Mouse (Mus musculus): ENCODE measurements around the gene Tbc1d20. TPM values are rescaled to one million over a fixed set of nuclear protein-coding genes. Genes with fewer than 3 reads are reported as not detected.

Gene Tbc1d20
- polyA plus RNA-seq, 1 experiment from 2014 or later, result 22.6 TPM

DNA sequence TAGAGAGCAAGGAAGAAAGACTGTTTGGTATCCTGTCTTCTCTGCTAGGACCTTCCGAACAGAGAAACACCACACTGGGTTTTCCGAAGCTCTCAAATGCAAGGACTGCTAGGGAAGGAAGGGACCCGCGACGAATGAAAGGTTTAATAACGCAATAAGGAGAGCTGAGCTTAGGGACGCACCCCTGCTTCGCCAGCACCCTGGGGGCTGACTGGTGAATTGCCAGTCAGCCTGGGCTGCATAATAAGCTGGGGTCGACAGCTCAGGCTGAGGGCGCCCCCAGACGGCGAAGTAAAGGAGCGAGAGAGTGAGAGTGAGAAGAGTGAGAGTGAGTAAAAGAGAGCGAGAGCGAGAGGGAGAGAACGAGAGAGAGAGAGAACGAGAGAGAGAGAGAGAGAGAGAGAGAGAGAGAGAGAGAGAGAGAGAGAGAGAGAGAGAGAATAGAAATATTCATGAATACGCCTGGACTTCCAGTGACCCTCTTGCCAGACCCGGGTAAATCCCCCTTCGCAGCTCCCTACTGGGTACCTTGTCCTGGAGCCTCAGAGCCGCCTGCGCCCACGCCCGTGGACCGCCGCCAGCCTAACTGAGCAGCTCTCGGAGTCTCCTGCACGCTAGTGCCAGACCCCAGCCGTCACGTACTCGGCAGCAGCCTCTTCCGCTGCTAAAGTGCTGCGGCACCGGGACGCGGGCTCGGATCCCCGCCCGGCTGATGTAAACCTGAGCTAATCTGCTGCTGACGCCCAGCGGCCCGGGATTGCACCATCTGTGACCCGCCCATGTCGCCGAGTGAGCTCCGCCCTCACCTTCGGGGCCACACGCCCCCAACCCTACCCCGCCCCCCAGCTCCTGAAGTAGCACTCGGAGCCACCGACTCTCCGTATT lies 49.9 kb downstream of the Tbc1d20 start, which contains the start of gene Trib3:
Gene Trib3 (minus strand): TSS at position 704 of the 885 bp plus-strand sequence.
- Histone ChIP-seq H3K9me3 (ENCODE audit: control insufficient read depth, low read length) (no peaks in the 10 kb centered on the region), H3K4me1 (replicated peaks; ENCODE audit: control insufficient read depth, insufficient read depth) (no peaks in the 10 kb centered on the region; the same call in 1 of the 2 replicates), H3K27ac (replicated peaks) (peak within 1 kb of the TSS; percentile 56; the same call in 1 of the 2 replicates), H3K9ac (ENCODE audit: low read length) (peak within 1 kb of the TSS; percentile 65), H3K36me3 (ENCODE audit: control insufficient read depth, insufficient read depth, low read length) (no peaks in the 10 kb centered on the region), H3K4me2 (replicated peaks; ENCODE audit: low read depth) (peak within 1 kb of the TSS; percentile 91), H3K27me3 (ENCODE audit: control insufficient read depth, insufficient read depth, low read length) (no peaks in the 10 kb centered on the region), H3K4me3 (ENCODE audit: low read depth, low read length) (peak within 1 kb of the TSS; percentile 57)
- peak; percentile 89 for ATAC-seq (ENCODE audit: low FRiP score, low TSS enrichment)
- peak; percentile 82 for TF ChIP-seq CTCF (IDR thresholded peaks at IDR 0.05; ENCODE audit: low read depth)
- TF ChIP-seq EP300 (optimal IDR thresholded peaks at IDR 0.05), result no peak
- DNase-seq (ENCODE audit: low spot score), result peak; percentile 89
- WGBS, result under 1% methylated on average over 51 of the region's 52 CpGs

DNA sequence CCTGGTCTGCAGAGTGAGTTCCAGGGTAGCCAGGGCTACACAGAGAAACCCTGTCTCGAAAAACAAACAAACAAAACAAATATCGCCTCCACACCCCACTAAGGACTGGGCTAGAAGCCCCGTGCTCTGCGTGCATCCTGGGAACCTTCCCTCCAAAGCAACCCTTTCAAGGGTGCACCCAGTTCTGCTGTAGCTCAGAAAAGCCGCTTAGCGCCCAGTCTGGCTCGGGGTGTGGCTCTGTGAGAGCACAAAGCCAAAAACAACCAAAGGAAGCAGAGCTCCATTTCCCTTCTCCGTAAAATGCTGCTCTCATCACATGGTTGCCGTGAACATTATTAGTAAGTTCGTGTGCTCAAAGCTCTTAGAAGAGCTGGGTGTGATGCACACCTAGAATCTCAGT lies 50.7 kb downstream of the Tbc1d20 start:
- no peaks in the 10 kb centered on the region for H3K36me3 ChIP-seq (ENCODE audit: control insufficient read depth, insufficient read depth, low read length)
- no peaks in the 10 kb centered on the region; the same call in 1 of the 2 replicates for H3K4me1 ChIP-seq (replicated peaks; ENCODE audit: control insufficient read depth, insufficient read depth)
- H3K9ac ChIP-seq (ENCODE audit: low read length), result peak overlapping the region; percentile 65
- TF ChIP-seq EP300 (optimal IDR thresholded peaks at IDR 0.05), result no peak
- no peak for TF ChIP-seq CTCF (IDR thresholded peaks at IDR 0.05; ENCODE audit: low read depth)
- peak overlapping the region; percentile 91 for H3K4me2 ChIP-seq (replicated peaks; ENCODE audit: low read depth)
- H3K4me3 ChIP-seq (ENCODE audit: low read depth, low read length), result peak overlapping the region; percentile 57
- no peaks in the 10 kb centered on the region for H3K9me3 ChIP-seq (ENCODE audit: control insufficient read depth, low read length)
- peak; percentile 44 for ATAC-seq (ENCODE audit: low FRiP score, low TSS enrichment)
- DNase-seq (ENCODE audit: low spot score), result peak; percentile 38
- H3K27me3 ChIP-seq (ENCODE audit: control insufficient read depth, insufficient read depth, low read length), result no peaks in the 10 kb centered on the region
- peak overlapping the region; percentile 56; the same call in 1 of the 2 replicates for H3K27ac ChIP-seq (replicated peaks)
- 12% methylated on average over 10 of the region's 10 CpGs for WGBS

DNA sequence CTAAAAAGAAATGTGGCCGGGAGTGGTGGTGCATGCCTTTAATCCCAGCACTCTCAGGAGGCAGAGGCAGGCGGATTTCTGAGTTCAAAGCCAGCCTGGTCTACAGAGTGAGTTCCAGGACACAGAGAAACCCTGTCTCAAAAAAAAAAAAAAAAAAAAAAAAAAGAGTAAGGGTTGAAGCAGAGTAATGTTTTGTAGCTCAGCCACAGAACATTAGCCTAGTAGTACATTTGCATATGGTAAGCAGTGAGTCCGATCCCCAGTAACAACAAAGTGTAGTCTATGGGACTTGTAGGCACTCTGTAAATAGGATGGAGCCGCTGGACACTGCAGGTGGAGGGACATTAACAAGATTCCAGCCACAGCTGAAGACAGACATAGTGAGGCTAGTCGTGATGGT lies 51.3 kb downstream of the Tbc1d20 start:
- H3K27me3 ChIP-seq (ENCODE audit: control insufficient read depth, insufficient read depth, low read length), result no peaks in the 10 kb centered on the region
- no peaks in the 10 kb centered on the region for H3K36me3 ChIP-seq (ENCODE audit: control insufficient read depth, insufficient read depth, low read length)
- H3K4me1 ChIP-seq (replicated peaks; ENCODE audit: control insufficient read depth, insufficient read depth), result peaks cover 3% of the 10 kb centered on the region; the same call in 1 of the 2 replicates
- H3K4me3 ChIP-seq (ENCODE audit: low read depth, low read length), result no peak overlapping the region
- ATAC-seq (ENCODE audit: low FRiP score, low TSS enrichment) (no peak), DNase-seq (ENCODE audit: low spot score) (no peak)
- no peak for TF ChIP-seq CTCF (IDR thresholded peaks at IDR 0.05; ENCODE audit: low read depth)
- no peak for TF ChIP-seq EP300 (optimal IDR thresholded peaks at IDR 0.05)
- no peak overlapping the region for H3K27ac ChIP-seq (replicated peaks)
- no peaks in the 10 kb centered on the region for H3K9me3 ChIP-seq (ENCODE audit: control insufficient read depth, low read length)
- no peak overlapping the region for H3K9ac ChIP-seq (ENCODE audit: low read length)
- WGBS, result 75% methylated on average over 5 of the region's 5 CpGs
- no peak overlapping the region for H3K4me2 ChIP-seq (replicated peaks; ENCODE audit: low read depth)

DNA sequence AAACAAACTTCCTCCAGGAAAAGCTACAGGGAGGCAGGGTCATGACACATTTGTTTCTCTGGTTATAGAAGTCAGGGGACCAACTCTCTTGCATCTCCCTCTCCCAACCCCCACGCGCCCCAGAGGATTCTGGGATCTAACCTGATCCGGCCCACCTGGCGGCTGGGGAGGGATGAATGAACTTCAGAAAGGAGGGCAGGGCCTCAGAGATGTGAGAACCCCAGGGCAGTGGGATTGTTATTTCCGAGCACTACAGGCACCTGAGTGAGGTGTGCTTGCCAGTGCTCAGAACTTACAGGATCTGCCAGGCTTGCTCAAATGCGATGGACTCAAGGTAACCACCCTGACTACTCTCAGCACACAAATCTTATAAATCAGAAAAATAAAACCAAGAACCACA lies 51.8 kb downstream of the Tbc1d20 start:
- no peaks in the 10 kb centered on the region for H3K36me3 ChIP-seq (ENCODE audit: control insufficient read depth, insufficient read depth, low read length)
- H3K4me2 ChIP-seq (replicated peaks; ENCODE audit: low read depth), result no peak overlapping the region
- H3K9me3 ChIP-seq (ENCODE audit: control insufficient read depth, low read length), result no peaks in the 10 kb centered on the region
- H3K27ac ChIP-seq (replicated peaks), result no peak overlapping the region
- ATAC-seq (ENCODE audit: low FRiP score, low TSS enrichment) (no peak), DNase-seq (ENCODE audit: low spot score) (no peak)
- H3K9ac ChIP-seq (ENCODE audit: low read length), result no peak overlapping the region
- TF ChIP-seq CTCF (IDR thresholded peaks at IDR 0.05; ENCODE audit: low read depth) (no peak), EP300 (optimal IDR thresholded peaks at IDR 0.05) (no peak)
- WGBS, result 75% methylated on average over 6 of the region's 6 CpGs
- H3K27me3 ChIP-seq (ENCODE audit: control insufficient read depth, insufficient read depth, low read length), result no peaks in the 10 kb centered on the region
- peaks cover 3% of the 10 kb centered on the region; the same call in 1 of the 2 replicates for H3K4me1 ChIP-seq (replicated peaks; ENCODE audit: control insufficient read depth, insufficient read depth)
- no peak overlapping the region for H3K4me3 ChIP-seq (ENCODE audit: low read depth, low read length)

DNA sequence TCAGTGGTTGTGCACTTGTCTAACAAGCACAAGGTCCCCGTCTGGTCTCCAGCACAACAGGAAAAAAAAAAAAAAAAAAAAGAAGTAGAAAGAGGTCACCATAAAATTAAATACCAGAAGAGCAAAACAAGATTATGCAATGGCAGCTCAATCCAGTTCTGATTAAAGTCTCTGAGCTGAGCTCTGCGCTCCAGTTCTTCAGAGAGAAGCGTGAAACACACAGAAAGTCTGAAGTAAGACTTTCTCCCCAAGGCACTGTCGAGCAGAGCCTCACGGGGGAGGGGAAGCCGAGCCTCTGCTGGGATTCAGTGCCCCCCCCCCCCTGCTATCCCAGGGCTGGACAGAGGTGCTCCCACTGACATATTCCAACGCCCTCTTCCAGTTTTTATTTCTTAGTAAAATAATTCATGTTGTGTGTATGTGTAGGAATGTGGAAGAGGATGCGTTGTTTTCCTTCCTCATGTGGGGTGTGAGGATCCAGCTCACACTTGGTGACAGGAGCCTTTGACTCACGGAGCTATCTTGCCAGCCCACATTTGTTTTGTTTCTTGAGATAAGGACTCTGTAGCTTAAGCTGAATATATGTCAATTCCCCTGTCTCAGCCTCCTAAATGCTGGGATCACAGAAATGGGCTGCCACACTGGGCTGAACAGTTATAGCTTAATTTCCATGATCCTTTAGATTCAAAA lies 53.3 kb downstream of the Tbc1d20 start:
- 53% methylated on average over 9 of the region's 9 CpGs for WGBS
- DNase-seq (ENCODE audit: low spot score), result no peak
- H3K4me2 ChIP-seq (replicated peaks; ENCODE audit: low read depth), result no peak overlapping the region
- H3K9me3 ChIP-seq (ENCODE audit: control insufficient read depth, low read length), result no peaks in the 10 kb centered on the region
- no peak overlapping the region for H3K4me3 ChIP-seq (ENCODE audit: low read depth, low read length)
- no peak for ATAC-seq (ENCODE audit: low FRiP score, low TSS enrichment)
- H3K4me1 ChIP-seq (replicated peaks; ENCODE audit: control insufficient read depth, insufficient read depth), result peaks cover 3% of the 10 kb centered on the region; the same call in 1 of the 2 replicates
- H3K27me3 ChIP-seq (ENCODE audit: control insufficient read depth, insufficient read depth, low read length), result no peaks in the 10 kb centered on the region
- H3K36me3 ChIP-seq (ENCODE audit: control insufficient read depth, insufficient read depth, low read length), result no peaks in the 10 kb centered on the region
- no peak overlapping the region for H3K27ac ChIP-seq (replicated peaks)
- TF ChIP-seq CTCF (IDR thresholded peaks at IDR 0.05; ENCODE audit: low read depth), result no peak
- no peak for TF ChIP-seq EP300 (optimal IDR thresholded peaks at IDR 0.05)
- H3K9ac ChIP-seq (ENCODE audit: low read length), result no peak overlapping the region

Measured in stomach, postnatal 0 days (tissue).